Mouse (Mus musculus) bone marrow macrophage, adult 2 months (primary cell): ENCODE results near the gene Dpm2.

Source experiments
- CTCF ChIP-seq: IDR thresholded peaks from 2 replicates; pipeline ENCODE4 v1.5.1; 2012; ENCODE audit warnings: low read depth, mild to moderate bottlenecking, low read length, moderate library complexity
- POLR2A ChIP-seq: IDR thresholded peaks from 2 replicates; pipeline ENCODE4 v1.6.1; 2012; ENCODE audit warnings: mild to moderate bottlenecking, low read depth, low read length, borderline replicate concordance

DNA sequence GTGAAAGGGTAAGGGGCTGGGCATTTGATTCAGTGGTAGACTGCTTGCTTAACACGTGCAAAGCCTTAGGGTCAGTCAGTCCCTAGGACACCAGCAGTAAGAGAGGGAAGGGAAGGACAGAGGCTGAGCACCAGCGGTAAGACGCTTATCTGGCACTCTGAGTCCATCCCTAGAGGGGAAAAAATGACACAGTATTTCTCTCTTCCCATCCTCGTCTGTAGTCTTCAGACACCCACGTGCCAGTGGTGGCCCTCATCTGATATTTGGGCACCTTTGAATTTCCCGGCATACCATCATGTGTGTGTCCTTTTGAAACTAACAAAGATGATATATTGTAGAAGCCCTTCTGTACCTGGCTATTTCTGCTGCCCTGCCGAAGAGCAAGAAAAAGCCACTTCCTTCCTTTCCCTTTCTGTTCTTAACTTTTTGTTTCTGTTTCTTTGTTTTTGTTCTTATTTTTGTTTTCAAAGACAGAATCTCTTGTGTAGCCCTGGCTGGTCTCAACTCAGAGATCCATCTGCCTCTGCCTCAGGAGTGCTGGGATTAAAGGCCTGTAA lies 17.0 kb upstream of the Dpm2 start:
- TF ChIP-seq POLR2A (no peak), CTCF (no peak)
